Mouse (Mus musculus): Measurements from ENCODE around the gene Gm42906. TPM values are rescaled to one million over a fixed set of nuclear protein-coding genes. Genes with fewer than 3 reads are reported as not detected.

The Gm42906 gene
- total and polyA plus RNA-seq, 3 experiments, result not detected

GRCm38 (mm10) chr5:151175897-151176313, 252.1 kb downstream of the Gm42906 start:
- no peak overlapping the region for H3K27ac ChIP-seq (ENCODE audit: control insufficient read depth, low read depth, low read length)
- H3K36me3 ChIP-seq (ENCODE audit: control insufficient read depth in 1 of 2, insufficient read depth in 2 of 2, low read length in 2 of 2), result no peaks in the 10 kb centered on the region
- TF ChIP-seq GATA1 (IDR thresholded peaks at IDR 0.05; ENCODE audit: low read depth, low read length) (no peak), MXI1 (IDR thresholded peaks at IDR 0.05; ENCODE audit: low read depth, low read length) (no peak), RCOR1 (IDR thresholded peaks at IDR 0.05; ENCODE audit: low read depth, low read length) (no peak), USF2 (IDR thresholded peaks at IDR 0.05; ENCODE audit: borderline replicate concordance in 1 of 2, insufficient read depth in 1 of 2, low read depth in 1 of 2, low read length in 2 of 2) (no peak), SIN3A (IDR thresholded peaks at IDR 0.05; ENCODE audit: low read length) (no peak), POLR2AphosphoS2 (IDR thresholded peaks at IDR 0.05; ENCODE audit: low read length) (no peak), JUND (IDR thresholded peaks at IDR 0.05; ENCODE audit: low read depth, low read length) (no peak), MAZ (IDR thresholded peaks at IDR 0.05; ENCODE audit: low read depth, low read length) (no peak), CHD1 (IDR thresholded peaks at IDR 0.05; ENCODE audit: low read depth, low read length) (no peak), ZMIZ1 (IDR thresholded peaks at IDR 0.05; ENCODE audit: low read depth, low read length) (no peak), NELFE (IDR thresholded peaks at IDR 0.05; ENCODE audit: low read depth, low read length) (no peak), TCF12 (IDR thresholded peaks at IDR 0.05; ENCODE audit: low read depth, low read length) (no peak), MYC (IDR thresholded peaks at IDR 0.05; ENCODE audit: low read depth, low read length) (no peak), CTCF (IDR thresholded peaks at IDR 0.05 in 2 of 3, conservative IDR thresholded peaks at IDR 0.05 in 1 of 3; ENCODE audit: control insufficient read depth in 1 of 3, insufficient read depth in 1 of 3, low read depth in 2 of 3, low read length in 3 of 3, poor library complexity in 1 of 3, severe bottlenecking in 1 of 3) (no peak), RAD21 (IDR thresholded peaks at IDR 0.05; ENCODE audit: low read depth, low read length) (no peak), GABPA (IDR thresholded peaks at IDR 0.05; ENCODE audit: low read depth, low read length) (no peak), ELF1 (IDR thresholded peaks at IDR 0.05; ENCODE audit: low read depth, low read length) (no peak), MAFK (IDR thresholded peaks at IDR 0.05; ENCODE audit: borderline replicate concordance, low read depth, low read length) (no peak), TAL1 (IDR thresholded peaks at IDR 0.05; ENCODE audit: low read length) (no peak), USF1 (IDR thresholded peaks at IDR 0.05; ENCODE audit: low read depth, low read length) (no peak)
- no peak for DNase-seq (ENCODE audit: low read depth, low spot score)
- H3K9me3 ChIP-seq (replicated peaks; ENCODE audit: insufficient read depth, low read length), result no peaks in the 10 kb centered on the region
- H3K9ac ChIP-seq (ENCODE audit: control insufficient read depth, low read depth, low read length, poor library complexity, severe bottlenecking), result no peak overlapping the region
- H3K4me1 ChIP-seq (ENCODE audit: control insufficient read depth in 1 of 2, insufficient read depth in 2 of 2, low read length in 2 of 2), result no peaks in the 10 kb centered on the region
- no peak overlapping the region for H3K4me3 ChIP-seq (ENCODE audit: control insufficient read depth in 1 of 2, insufficient read depth in 1 of 2, low read depth in 2 of 2, low read length in 2 of 2)
- no peaks in the 10 kb centered on the region for H3K79me2 ChIP-seq (ENCODE audit: control insufficient read depth, insufficient read depth, low read length, poor library complexity)
- H3K27me3 ChIP-seq (ENCODE audit: control insufficient read depth in 1 of 2, insufficient read depth in 2 of 2, low read length in 2 of 2), result no peaks in the 10 kb centered on the region

Measured in MEL (cell line).